ENCODE assay signal across 9 mouse cellular contexts in the genomic region with DNA sequence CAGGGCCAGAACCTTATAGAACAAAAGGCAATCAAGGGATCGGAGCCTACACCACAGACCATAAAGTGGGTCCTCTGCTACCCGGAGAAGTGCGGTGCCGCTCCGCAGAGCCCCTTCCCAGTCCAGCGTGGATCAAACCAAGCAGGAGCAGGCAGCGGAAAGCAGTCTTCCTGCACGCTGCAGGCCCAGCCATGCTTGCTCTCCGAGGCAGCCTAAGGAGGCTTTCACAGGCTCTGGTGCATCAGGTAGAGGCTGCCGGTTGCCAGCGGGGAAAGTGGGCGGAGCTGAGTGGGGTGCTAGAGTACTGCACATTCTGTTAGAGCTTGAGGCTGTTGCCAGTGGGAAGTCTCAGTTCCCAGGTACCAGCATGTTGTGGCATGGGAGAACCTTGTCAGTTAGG. TPM values are rescaled to one million over a fixed set of nuclear protein-coding genes. Genes with fewer than 3 reads are reported as not detected.
DNase-seq lines count a peak whose midpoint lies in the region; ATAC-seq and TF ChIP-seq lines count a peak whose summit lies in the region.
"Had no signal": no experiment of that assay in that cellular context is flagged by ENCODE, and none has a peak within 500 bp of the region (broad histone marks: within the 10 kb centered on the region; RNA-seq: fewer than 3 reads in every experiment).

Nipsnap3a (plus strand) TSS at position 25 of the 400 bp plus-strand sequence.

- H3K27ac ChIP-seq in limb, embryonic 14.5 days (replicated peaks; ENCODE audit: low read depth, low read length), result no peak within 1 kb of the TSS
- no peak within 1 kb of the TSS for H3K27ac ChIP-seq in stomach, embryonic 16.5 days (ENCODE audit: low read length)

- H3K9me3 ChIP-seq in limb, embryonic 14.5 days (ENCODE audit: control insufficient read depth, low read length), result no peaks in the 10 kb centered on the region
- H3K9me3 ChIP-seq in stomach, embryonic 16.5 days (replicated peaks; ENCODE audit: control insufficient read depth, low read length), result no peaks in the 10 kb centered on the region

- H3K4me3 ChIP-seq in limb, embryonic 14.5 days (replicated peaks; ENCODE audit: low read length), result peak within 1 kb of the TSS; percentile 11; the same call in 1 of the 2 replicates
- 0 out of 2 replicates have a peak within 1 kb of the TSS, but pooled peaks have one; percentile 8 for H3K4me3 ChIP-seq in stomach, embryonic 16.5 days (replicated peaks; ENCODE audit: low read length)

- ATAC-seq in limb, embryonic 14.5 days (ENCODE audit: low FRiP score, low read depth), result peak; percentile 37; the same call in 1 of the 2 replicates
- no peak for ATAC-seq in stomach, embryonic 16.5 days (ENCODE audit: insufficient read depth, low FRiP score)

- DNase-seq in thymus, postnatal 14 days, result peak; percentile 6
- no peak for DNase-seq in thymus, adult 18-20 months
- DNase-seq in forelimb bud, embryonic 11.5 days (ENCODE audit: low read depth, low spot score), result peak; percentile 5
- no peak for DNase-seq in limb, embryonic 14.5 days (ENCODE audit: low spot score)
- DNase-seq in layer of hippocampus, postnatal 25 days (ENCODE audit: extremely low spot score in 1 of 2, low spot score in 1 of 2), result no peak
- DNase-seq in right cerebral cortex, postnatal 25 days, result no peak
- no peak for DNase-seq in gastrocnemius, adult 18-20 months (ENCODE audit: low spot score)

- no peaks in the 10 kb centered on the region for H3K36me3 ChIP-seq in limb, embryonic 14.5 days (ENCODE audit: control insufficient read depth, insufficient read depth, low read length)
- no peaks in the 10 kb centered on the region for H3K36me3 ChIP-seq in stomach, embryonic 16.5 days (ENCODE audit: control insufficient read depth, insufficient read depth, low read length)

- H3K9ac ChIP-seq in limb, embryonic 14.5 days (ENCODE audit: low read depth, low read length, severe bottlenecking), result peak within 1 kb of the TSS; percentile 45; the same call in 1 of the 2 replicates
- H3K9ac ChIP-seq in stomach, embryonic 16.5 days (ENCODE audit: low read length), result no peak within 1 kb of the TSS

- no peaks in the 10 kb centered on the region for H3K4me1 ChIP-seq in limb, embryonic 14.5 days (ENCODE audit: control insufficient read depth, insufficient read depth, low read length)
- H3K4me1 ChIP-seq in stomach, embryonic 16.5 days (ENCODE audit: control insufficient read depth, insufficient read depth, low read length), result no peaks in the 10 kb centered on the region

- TF ChIP-seq POLR2A in limb, embryonic 14.5 days (IDR thresholded peaks at IDR 0.05; ENCODE audit: borderline replicate concordance, extremely low read depth, insufficient read depth, insufficient read length), result no peak

- no peaks in the 10 kb centered on the region for H3K27me3 ChIP-seq in limb, embryonic 14.5 days (ENCODE audit: control insufficient read depth, insufficient read depth, low read length)
- H3K27me3 ChIP-seq in stomach, embryonic 16.5 days (ENCODE audit: control insufficient read depth, insufficient read depth, low read length), result no peaks in the 10 kb centered on the region

- 13% methylated on average over 12 of the region's 12 CpGs for WGBS in limb, embryonic 14.5 days
- 26% methylated on average over 12 of the region's 12 CpGs for WGBS in stomach, embryonic 16.5 days

- H3K4me2 ChIP-seq in limb, embryonic 14.5 days (replicated peaks; ENCODE audit: low read depth, low read length, severe bottlenecking), result peak within 1 kb of the TSS; percentile 39
- peak within 1 kb of the TSS; percentile 22 for H3K4me2 ChIP-seq in stomach, embryonic 16.5 days (ENCODE audit: low read depth, low read length)

RNA-seq across cellular contexts. Expression of gene Nipsnap3a, which starts in this region (rescaled TPM):
- 0.10 TPM in 1 of 2 replicates, not detected in the other for polyA plus RNA-seq in limb, embryonic 14.5 days (2012; rRNA removed)
- polyA plus RNA-seq in limb, embryonic 14.5 days (2014; fragmentation: Nextera tagmentation; extraction: Ambion mirVana), result not detected in 2 replicates
- not detected in 2 replicates for polyA plus RNA-seq in stomach, embryonic 16.5 days (2015; fragmentation: Nextera tagmentation; extraction: Ambion mirVana)
- total RNA-seq in layer of hippocampus, postnatal 25 days (2021), result not detected
- total RNA-seq in gastrocnemius, adult 18-20 months (2021), result not detected
- total RNA-seq: liver, adult 2 months had no signal
- polyA plus RNA-seq: liver, adult 2 months had no signal

Comparison
In these comparisons a context has a peak if more than half of its experiments do, and no peak if none do; other contexts are left out.
1. DNase-seq: peak in thymus, postnatal 14 days (single experiment) and forelimb bud, embryonic 11.5 days (single experiment); none in thymus, adult 18-20 months (0 of 2), limb, embryonic 14.5 days (single experiment), layer of hippocampus, postnatal 25 days (0 of 2), right cerebral cortex, postnatal 25 days (single experiment) and gastrocnemius, adult 18-20 months (single experiment).
2. Peak in ATAC-seq, H3K4me3 ChIP-seq, H3K9ac ChIP-seq and H3K4me2 ChIP-seq in limb, embryonic 14.5 days; RNA of the gene not detected or under 1 TPM.